Mouse (Mus musculus) E14TG2a.4 (cell line): ENCODE measurements around the gene Slamf6.

Experiments
- CTCF ChIP-seq: conservative IDR thresholded peaks from 2 replicates; pipeline ENCODE4 v1.5.1; 2014; ENCODE audit warnings: low read length
- NANOG ChIP-seq: IDR thresholded peaks from 2 replicates; pipeline ENCODE4 v1.6.1; 2014; ENCODE audit warnings: borderline replicate concordance, low read length, mixed read lengths
- POU5F1 ChIP-seq: IDR thresholded peaks from 2 replicates; pipeline ENCODE4 v1.6.1; 2014; ENCODE audit warnings: low read length, borderline replicate concordance

DNA sequence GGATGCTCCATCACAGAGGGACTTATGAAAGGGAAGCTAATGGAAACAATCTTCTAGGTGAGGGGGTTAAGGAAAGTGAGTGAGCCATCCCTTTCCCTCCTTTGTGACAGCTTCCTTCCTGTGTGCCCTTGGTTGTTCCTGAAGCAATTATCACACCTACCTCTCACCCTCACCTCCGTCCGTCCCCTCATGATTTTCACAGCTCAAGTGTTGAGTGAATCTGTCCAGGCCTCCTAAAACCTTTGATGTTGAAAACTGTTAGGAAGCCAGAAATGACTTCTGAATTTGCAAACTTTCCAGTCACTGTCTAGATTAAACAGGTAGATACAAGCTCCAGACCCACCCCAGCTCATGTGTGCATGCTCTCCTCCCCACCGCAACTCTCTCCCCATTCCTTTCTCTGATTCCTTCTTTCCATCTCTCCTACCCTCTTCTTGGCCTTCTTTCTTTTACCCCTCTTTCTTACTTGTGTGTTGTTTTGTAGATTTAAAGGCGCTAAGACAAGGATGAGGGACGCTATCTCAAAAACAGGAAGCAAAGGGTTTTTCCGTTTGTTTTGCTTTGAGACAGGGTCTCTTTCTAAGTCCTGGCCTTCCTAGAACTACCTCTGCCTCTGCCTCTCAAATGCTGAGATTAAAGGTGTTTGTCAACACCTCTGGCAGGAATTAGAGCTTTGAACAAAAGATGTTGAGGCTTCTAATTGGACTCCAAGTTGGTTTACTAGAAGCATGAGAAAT lies 48.9 kb downstream of the Slamf6 start:
- TF ChIP-seq CTCF (no peak), POU5F1 (no peak), NANOG (no peak)
